Mouse (Mus musculus): ENCODE measurements around the gene Acss2.

DNA sequence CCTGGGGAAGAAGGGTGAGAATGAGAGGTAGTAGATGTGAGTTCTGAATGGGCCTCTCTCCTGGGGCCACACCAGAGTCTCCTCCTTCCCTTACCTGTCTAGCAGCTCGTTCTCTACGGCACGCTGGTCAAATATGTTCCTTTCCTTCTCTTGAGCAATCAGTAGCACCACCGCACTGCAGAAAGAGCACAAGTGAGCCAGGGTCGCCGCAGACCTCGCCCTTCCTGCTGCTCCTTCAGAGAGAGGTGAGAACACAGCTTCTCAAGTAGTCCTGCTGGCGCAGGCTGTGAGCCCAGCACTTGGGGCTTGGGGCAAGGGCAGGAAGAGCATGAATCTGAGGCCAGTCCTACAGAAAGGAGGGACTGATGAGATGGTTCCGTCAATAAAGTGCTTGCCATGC is 55.3 kb downstream of the Acss2 start:
- TF ChIP-seq POLR2A (IDR thresholded peaks at IDR 0.05; ENCODE audit: control insufficient read depth, low read depth, low read length) (no peak), CTCF (IDR thresholded peaks at IDR 0.05; ENCODE audit: control insufficient read depth, insufficient read depth, insufficient replicate concordance, low read depth, low read length) (no peak)
